Mouse (Mus musculus): ENCODE results near the gene Hist1h3f. TPM values are rescaled to one million over a fixed set of nuclear protein-coding genes. Genes with fewer than 3 reads are reported as not detected.
A peak's percentile ranks its signal among the peaks of the same experiment; 100 is the strongest.
"Not testable (repeated sequence)": the region's sequence is repeated elsewhere in the genome, so short reads cannot be mapped to it uniquely, and the experiment has no call there.

The Hist1h3f gene
- total RNA-seq, 2 experiments from 2014 or later = 17.9 to 18.2 TPM

DNA sequence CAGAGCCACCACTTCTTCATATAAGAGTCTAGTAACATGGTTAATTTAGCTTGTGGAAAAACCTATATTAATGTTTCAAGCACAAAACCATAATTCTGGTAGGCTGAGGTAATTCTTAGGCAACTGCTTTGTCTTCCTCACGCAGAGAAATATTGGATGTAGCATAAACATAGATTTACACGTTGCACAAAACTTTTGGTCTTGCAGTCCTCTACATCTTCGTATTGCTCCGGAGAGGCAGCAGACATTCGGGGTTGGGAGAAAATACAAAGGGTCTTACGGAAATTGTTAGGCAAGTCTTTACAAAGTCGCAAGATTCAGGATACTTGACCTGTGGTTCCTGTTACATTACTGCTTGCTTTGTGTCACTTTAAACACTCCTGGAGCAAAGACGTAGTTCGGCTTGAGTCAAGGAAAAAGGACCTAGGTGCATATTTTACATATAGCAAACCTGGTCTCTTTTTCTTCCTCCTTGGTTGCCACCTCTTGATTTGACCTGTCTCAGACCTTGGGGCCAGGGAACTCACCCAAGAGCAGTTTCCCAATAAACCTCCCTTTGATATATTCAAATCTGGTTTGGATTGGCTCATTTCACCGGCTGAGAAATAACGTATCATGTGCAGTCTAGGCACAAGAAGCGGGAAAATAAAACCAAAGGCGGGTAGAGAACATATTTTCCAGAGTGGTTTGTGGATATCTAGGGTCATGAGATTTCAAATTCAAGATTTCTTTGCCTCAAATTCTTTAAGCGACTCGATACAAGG lies 9.3 kb upstream of the Hist1h3f start:
- DNase-seq (ENCODE audit: low spot score in 2 of 2) = no peak
- intact Hi-C loops (cut with DNase I) = loop anchor here (5.0 to 10.0 kb wide), 3 partner anchors 48 to 1820 kb away; partner anchors contain the start of genes Hist1h2ag, Hist1h2ai, Hist1h2bj and Hist1h2bl

DNA sequence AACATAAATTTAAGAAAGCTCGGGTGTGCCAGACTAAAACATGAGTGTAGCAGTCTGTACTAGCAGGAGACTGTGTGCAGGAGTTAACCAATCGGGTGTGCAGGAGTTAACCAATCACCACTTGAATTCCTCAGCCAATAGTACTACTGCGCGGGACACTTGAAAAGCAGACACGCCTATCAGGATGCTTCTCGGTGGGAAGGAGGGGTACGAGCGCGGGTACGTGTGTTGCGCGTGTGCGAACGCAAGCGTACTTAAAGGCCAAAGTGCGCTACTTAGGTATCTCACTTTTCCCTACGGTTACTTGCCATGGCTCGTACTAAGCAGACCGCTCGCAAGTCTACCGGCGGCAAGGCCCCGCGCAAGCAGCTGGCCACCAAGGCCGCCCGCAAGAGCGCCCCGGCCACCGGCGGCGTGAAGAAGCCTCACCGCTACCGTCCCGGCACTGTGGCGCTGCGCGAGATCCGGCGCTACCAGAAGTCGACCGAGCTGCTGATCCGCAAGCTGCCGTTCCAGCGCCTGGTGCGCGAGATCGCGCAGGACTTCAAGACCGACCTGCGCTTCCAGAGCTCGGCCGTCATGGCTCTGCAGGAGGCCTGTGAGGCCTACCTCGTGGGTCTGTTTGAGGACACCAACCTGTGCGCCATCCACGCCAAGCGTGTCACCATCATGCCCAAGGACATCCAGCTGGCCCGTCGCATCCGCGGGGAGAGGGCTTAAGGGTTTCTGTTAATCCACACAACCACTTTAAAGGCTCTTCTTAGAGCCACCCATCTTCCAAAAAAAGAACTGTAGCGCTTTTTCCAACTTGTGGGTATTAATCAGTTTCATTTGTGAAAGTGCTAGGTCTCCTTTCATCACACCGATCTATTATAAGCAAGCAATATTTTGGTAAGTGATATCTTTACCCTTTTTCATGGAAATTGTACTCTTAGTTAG lies 8.4 kb upstream of the Hist1h3f start, which contains the start of gene Hist1h3g:
TSS of gene Hist1h3g (plus strand) at position 286 of the 939 bp plus-strand sequence.
- peak; percentile 86 to 89 for DNase-seq (ENCODE audit: low spot score in 2 of 2)
- intact Hi-C loops (cut with DNase I) = loop anchor here (10.0 kb wide), 1 partner anchor 1821 kb away; the partner anchor contains the start of genes Hist1h2ai, Hist1h2bl and Hist1h3h

DNA sequence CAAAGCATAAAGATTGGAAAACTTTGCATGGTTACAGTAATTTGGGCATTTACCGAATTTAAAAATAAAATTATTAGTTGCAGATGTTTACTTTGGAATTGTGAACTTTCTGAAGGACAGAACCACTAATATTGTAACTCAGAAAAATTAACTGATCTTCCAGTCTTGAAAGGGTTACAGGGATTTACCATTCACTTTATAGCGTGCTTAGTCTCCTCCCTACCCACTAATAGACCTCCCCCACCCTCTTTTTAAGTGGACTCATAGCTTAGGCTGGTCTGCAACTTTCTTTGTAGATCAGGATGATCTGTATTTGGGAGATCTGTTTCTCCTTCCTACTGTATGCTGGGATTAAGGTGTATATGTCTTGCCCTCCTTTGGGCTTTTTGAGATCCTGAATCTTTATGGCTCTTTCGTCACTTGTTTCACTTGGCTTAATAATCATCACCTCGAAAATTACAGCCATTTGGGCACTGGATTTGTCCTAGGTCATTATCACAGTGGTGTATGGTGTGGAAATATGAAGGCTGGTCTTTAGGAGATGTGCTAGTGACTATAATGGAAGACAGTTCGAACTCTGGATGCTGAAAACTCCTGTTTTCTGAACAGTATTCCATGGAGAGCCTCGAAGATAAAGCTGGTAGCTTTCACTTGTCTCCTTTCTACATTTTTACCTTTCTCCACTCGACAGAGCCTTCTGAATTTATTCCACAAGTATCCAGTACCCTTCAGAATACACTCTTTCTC lies 7.6 kb upstream of the Hist1h3f start:
- DNase-seq (ENCODE audit: low spot score in 2 of 2) = no peak
- intact Hi-C loops (cut with DNase I) = loop anchor here (10.0 kb wide), 1 partner anchor 1821 kb away; the partner anchor contains the start of genes Hist1h2ai, Hist1h2bl and Hist1h3h

DNA sequence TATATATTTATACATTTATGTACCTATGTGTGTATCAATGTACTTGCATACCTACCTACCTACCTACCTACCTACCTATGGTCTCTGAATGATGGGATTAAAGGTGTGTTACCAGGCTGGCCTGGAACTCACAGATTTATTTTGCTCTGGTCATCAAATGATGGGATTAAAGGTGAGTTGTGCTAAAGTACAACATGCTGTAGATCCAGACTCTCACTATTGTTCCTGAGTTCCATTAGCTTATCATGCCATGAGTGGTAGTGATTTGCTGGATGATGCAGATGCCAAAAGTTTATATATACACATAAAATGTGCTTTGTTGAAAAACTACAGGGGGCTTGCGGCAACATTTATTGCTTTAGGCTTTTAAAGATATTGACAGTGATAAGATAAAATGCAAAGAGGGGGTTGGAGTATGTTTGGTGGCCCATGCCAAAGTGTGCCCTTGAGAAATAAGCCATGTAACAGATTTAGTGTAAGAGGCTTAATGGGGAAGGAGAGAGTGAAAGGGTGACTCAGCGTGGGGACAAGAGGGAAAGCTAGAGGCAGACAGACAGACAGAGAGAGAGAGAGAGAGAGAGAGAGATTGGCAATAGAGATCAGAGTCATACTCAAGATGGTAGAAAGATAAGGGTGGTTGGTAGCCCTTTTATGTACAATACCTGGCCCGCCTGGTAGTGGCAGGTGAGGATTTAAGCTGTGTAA lies 6.7 kb upstream of the Hist1h3f start:
- intact Hi-C loops (cut with DNase I) = loop anchor here (10.0 kb wide), 1 partner anchor 1822 kb away; the partner anchor contains the start of genes Hist1h2ai, Hist1h2bl and Hist1h3h

DNA sequence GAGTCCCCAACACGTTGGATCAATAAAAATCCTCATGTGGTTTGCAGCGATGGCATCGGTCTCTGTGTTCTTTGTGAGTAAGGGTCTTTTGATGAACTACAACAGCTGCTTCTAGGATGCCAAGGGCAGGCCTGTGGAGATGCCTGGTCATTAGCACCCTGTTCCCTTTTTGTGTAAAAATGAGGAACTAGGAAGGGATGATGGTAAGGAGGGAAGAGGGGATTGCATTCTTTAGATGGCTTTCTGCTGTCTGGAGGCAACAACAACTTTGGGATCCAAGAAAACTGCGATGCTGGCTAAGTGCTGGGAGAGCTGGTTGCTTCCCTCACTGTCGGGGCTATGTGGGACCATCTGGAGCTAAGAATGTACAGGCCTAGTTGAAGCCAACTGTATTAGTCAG lies 5.6 kb upstream of the Hist1h3f start:
- intact Hi-C loops (cut with DNase I) = loop anchor here (10.0 kb wide), 1 partner anchor 1823 kb away; the partner anchor contains the start of genes Hist1h2ai, Hist1h2bl and Hist1h3h

More for the DNA sequence above, 6.7 kb upstream of the Hist1h3f start:
- no peak for DNase-seq (ENCODE audit: low spot score in 2 of 2)

DNA sequence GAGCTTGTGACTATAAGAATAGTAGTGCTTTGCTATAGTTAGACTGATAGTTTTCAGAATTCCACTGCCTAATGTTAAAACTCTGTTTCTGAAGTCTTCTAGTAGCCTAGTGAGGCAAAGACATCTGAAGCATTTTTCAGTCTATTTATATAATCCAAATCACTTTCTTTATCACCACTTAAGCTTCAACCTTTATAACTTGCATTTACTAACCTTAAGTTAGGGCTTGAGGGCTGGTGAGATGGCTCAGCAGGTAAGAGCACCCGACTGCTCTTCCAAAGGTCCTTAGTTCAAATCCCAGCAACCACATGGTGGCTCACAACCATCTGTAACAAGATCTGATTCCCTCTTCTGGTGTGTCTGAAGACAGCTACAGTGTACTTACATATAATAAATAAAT lies 4.0 kb upstream of the Hist1h3f start:
- intact Hi-C loops (cut with DNase I) = loop anchor here (10.0 kb wide), 1 partner anchor 1825 kb away; the partner anchor contains the start of genes Hist1h2ai, Hist1h2bl and Hist1h3h
- not testable (repeated sequence) for DNase-seq (ENCODE audit: low spot score in 2 of 2)

More for the DNA sequence above, 5.6 kb upstream of the Hist1h3f start:
- DNase-seq (ENCODE audit: low spot score in 2 of 2) = no peak

DNA sequence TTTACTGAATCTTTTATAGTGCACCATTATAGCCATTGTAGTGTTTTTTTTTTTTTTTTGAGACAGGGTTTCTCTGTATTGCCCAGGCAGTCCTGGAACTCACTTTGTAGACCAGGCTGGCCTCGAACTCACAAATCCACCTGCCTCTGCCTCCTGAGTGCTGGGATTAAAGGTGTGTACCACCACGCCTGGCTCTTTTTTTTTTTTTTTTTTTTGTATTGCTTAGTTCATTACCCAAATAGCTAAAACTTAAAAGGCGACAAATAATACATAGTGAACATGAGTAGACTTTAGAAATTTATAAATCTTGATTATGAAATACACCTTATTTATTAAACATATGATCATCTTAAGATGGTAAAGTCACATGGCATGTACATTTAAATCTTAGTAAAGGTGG lies 2.4 kb upstream of the Hist1h3f start:
- intact Hi-C loops (cut with DNase I) = no loop called here
- no peak for DNase-seq (ENCODE audit: low spot score in 2 of 2)

DNA sequence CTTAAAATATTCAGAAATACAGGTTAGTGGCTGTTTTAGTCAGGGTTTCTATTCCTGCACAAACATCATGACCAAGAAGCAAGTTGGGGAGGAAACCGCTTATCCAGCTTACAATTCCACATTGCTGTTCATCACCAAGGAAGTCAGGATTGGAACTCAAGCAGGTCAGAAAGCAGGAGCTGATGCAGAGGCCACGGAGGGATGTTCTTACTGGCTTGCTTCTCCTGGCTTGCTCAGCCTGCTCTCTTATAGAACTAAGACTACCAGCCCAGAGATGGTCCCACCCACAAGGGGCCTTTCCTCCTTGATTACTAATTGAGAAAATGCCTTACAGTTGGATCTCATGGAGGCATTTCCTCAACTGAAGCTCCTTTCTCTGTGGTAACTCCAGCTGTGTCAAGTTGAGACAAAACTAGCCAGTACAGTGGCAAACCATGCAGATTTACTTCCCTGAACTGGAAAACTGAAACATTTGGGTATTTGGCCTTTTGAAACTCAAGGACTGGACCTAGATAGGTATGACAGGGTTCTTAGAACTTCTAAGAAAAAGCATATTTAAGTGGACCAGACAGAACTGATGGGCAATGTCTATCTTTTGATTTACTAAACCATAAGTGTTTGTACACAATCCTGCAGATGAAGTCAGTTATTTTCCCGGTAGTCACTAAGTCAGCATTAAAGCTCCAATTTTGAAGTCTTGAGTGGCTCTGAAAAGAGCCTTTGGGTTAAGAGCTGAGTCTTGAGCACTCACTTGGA lies 1.4 kb upstream of the Hist1h3f start:
- intact Hi-C loops (cut with DNase I); DNase-seq (ENCODE audit: low spot score in 2 of 2): not testable (repeated sequence)

DNA sequence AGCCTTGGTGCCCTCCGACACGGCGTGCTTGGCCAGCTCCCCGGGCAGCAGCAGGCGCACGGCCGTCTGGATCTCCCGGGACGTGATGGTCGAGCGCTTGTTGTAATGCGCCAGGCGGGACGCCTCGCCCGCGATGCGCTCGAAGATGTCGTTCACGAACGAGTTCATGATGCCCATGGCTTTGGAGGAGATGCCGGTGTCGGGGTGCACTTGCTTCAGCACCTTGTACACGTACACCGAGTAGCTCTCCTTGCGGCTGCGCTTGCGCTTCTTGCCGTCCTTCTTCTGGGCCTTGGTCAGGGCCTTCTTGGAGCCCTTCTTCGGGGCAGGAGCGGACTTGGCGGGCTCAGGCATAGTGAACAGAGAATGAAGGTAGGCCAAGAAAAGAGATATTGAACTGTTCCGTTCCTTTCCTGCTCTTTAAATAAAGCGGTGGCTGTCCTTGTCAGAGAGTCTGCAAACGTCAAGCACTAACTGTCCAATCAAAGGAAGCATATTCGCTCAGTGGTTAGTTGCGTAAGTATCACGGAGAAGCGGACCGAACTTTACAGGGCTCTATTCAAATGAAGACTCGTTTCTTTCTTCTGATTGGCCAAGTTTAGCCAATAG lies 749 bp upstream of the Hist1h3f start, which contains the start of gene Hist1h2bh:
TSS of gene Hist1h2bh (minus strand) at position 394 of the 609 bp plus-strand sequence.
- peak; percentile 68 to 71 for DNase-seq (ENCODE audit: low spot score in 2 of 2)
- intact Hi-C loops (cut with DNase I) = not testable (repeated sequence)

DNA sequence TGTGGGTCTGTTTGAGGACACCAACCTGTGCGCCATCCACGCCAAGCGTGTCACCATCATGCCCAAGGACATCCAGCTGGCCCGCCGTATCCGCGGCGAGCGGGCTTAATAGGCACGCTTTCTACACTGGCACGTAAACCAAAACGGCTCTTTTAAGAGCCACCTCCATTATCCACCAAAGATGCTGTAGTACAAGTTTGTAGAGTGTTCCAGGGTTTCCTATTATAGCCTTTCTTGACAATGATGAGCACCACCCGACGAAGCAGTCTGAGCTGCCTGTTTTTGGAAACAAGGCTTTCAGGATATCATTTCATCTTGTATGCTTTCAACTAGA lies 902 bp downstream of the Hist1h3f start:
- DNase-seq (ENCODE audit: low spot score in 2 of 2) = peak; percentile 27 to 28
- intact Hi-C loops (cut with DNase I) = not testable (repeated sequence)

DNA sequence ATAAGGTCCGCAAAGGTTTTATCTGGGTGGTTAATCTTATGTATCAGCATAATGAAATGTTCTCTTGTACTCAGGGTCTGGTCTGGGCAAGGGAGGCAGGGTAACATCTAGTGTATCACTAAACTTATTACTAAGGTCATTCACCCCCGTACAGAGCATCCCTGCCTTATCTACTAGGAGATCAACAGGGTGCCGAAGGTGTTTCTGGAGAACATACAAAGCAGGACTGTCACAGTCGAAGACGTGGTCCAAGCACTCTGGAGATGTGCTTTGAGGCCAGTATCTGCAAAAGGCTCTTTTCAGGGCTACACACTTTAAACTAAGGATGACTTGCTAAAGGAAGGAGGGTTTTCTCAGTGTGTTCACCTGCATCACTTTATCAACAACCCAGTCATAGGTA lies 2.8 kb downstream of the Hist1h3f start:
- DNase-seq (ENCODE audit: low spot score in 2 of 2) = no peak
- intact Hi-C loops (cut with DNase I) = no loop called here

DNA sequence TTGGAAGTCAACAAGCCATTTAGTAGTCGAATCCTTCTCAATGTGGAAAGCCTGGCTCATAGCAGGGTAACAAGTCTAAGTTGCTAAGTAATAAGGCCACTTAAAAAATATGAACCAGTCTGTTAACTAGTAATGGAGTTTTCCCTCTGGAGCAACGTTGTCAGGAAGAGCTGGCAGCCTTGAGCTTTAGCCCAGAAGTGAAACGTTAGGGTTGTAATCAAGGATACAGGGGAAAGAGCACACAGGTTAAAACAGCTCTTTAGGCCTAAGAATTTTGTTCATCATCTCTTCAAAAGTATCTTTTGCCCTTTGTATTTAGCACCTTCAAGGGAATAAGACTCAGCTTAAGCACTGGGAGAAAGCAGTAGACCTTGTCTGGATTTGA lies 6.9 kb downstream of the Hist1h3f start:
- intact Hi-C loops (cut with DNase I) = no loop called here
- no peak for DNase-seq (ENCODE audit: low spot score in 2 of 2)

DNA sequence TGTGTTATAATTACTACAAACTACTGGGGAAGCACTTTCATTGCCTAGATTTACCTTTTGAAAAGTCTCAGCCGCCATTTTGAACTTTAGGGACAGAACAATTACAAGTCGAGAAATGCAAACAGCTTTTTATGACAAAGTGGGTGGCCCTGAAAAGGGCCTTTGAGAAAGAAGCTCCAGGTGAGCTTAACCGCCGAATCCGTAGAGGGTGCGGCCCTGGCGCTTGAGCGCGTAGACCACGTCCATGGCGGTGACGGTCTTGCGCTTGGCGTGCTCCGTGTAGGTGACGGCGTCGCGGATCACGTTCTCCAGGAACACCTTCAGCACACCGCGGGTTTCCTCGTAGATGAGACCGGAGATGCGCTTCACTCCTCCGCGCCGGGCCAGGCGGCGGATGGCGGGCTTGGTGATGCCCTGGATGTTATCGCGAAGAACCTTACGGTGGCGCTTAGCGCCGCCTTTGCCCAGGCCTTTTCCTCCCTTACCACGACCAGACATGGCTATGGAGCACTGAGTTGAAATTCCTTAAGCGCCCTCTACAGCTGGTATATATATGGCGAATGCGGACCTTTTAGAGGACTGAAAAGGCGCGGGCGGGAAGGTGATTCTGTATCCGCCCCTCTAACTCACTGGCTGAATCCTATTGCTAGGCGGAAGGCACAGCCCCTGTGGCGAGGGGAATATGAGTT lies 7.4 kb downstream of the Hist1h3f start, which contains the start of gene Hist1h4f:
TSS of gene Hist1h4f (minus strand) at position 503 of the 689 bp plus-strand sequence.
- intact Hi-C loops (cut with DNase I) = not testable (repeated sequence)
- DNase-seq (ENCODE audit: low spot score in 2 of 2) = peak; percentile 91 to 93

DNA sequence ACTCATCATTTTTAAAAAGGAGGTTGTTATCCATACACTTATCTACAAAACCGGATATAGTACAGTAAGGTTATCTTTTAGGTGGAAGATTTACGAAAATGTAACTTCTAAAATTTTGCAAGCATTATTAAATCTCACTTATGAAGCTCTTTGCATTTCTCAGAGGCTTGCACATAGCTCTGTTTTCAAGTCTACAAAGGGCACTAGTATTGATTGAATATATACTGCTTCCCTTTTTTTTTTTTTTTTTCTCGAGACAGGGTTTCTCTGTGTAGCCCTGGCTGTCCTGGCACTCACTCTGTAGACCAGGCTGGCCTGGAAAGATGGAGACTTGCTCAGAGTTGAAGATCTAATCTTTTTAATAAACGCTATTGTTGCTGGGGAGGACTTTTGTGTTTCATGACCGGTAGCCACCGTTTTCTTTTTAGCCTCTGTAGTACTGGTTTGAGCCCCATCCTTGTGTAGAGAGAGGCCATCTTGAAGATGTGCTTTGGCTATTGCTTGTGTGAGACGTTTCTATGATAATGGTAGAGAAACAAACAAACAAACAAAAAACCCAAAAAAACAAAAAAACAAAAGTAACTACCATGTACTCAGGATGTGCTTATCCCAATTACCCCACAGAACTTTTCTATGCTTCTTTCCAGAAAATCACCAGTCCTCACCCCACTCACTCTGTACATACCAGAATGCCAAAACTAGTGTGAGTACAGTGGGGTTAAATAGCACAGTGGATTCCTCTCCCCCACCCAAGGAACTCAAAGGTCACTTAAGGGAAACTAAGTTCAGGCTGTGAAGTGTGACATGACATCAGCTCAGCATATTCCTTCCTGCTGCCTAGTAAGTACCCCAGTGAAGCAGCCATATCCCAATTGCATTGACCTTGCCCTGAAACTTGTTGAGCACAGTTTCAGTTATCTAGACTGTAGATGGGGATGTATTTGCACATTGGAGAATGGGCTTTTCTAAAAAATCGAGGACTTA lies 8.4 kb downstream of the Hist1h3f start:
- intact Hi-C loops (cut with DNase I) = no loop called here
- DNase-seq (ENCODE audit: low spot score in 2 of 2) = no peak

DNA sequence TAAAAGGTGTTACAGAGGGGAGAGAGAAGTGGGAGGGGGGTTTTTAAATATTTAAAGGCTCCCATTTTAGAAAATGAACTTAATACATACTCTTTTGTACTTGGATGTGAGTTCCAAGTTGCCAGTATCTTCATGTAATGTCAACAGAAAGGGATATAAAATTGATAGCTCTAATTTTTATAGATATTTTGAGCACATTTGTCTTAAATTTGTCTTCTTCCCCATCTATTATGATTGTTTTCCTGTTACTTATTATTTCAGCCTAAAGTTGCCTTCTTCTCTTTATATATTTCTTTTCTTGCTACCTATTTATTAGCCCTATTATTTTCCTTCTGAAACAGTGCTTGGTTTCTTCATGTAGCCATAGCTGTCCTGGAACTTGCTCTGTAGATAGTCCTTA lies 9.1 kb downstream of the Hist1h3f start, which contains the start of gene Hist1h1d:
TSS of gene Hist1h1d (plus strand) at position 301 of the 400 bp plus-strand sequence.
- DNase-seq (ENCODE audit: low spot score in 2 of 2) = no peak
- intact Hi-C loops (cut with DNase I) = no loop called here
